Mouse (Mus musculus) intestine, postnatal 0 days (tissue): Measurements from ENCODE around the gene Mkrn3. TPM values are rescaled to one million over a fixed set of nuclear protein-coding genes. Genes with fewer than 3 reads are reported as not detected.

ENCODE experiments used
- ATAC-seq: fragments of 200-750 bp; cut with Nextera tagmentation; 2 replicates; pipeline ENCODE4 v1.8.0; 2017; ENCODE audit warnings: mild to moderate bottlenecking, moderate TSS enrichment, moderate library complexity
- H3K27ac ChIP-seq: fragments of 300-500 bp; sonication (generic); 2 replicates; pipeline ENCODE4 v1.5.1; 2014; ENCODE audit warnings: mild to moderate bottlenecking, low read depth, low read length, moderate library complexity
- H3K27me3 ChIP-seq: fragments of 300-500 bp; sonication (generic); replicated peaks from 2 replicates; pipeline ENCODE4 v1.6.1; 2014; ENCODE audit warnings: low read length, mixed read lengths; ENCODE audit not compliant: control insufficient read depth, insufficient read depth
- H3K36me3 ChIP-seq: fragments of 300-500 bp; sonication (generic); 2 replicates; pipeline ENCODE4 v1.6.1; 2014; ENCODE audit warnings: mild to moderate bottlenecking, moderate library complexity; ENCODE audit not compliant: control insufficient read depth, insufficient read depth
- H3K4me1 ChIP-seq: fragments of 300-500 bp; sonication (generic); replicated peaks from 2 replicates; pipeline ENCODE4 v1.6.1; 2014; ENCODE audit warnings: antibody characterized with exemption, low read length, mixed read lengths; ENCODE audit not compliant: control insufficient read depth, insufficient read depth
- H3K4me2 ChIP-seq: fragments of 300-500 bp; sonication (generic); replicated peaks from 2 replicates; pipeline ENCODE4 v1.6.1; 2014; ENCODE audit warnings: low read depth, mild to moderate bottlenecking, moderate library complexity
- H3K4me3 ChIP-seq: fragments of 300-500 bp; sonication (generic); 2 replicates; pipeline ENCODE4 v1.5.1; 2014; ENCODE audit warnings: low read depth, low read length
- H3K9ac ChIP-seq: fragments of 300-500 bp; sonication (generic); 2 replicates; pipeline ENCODE4 v1.6.1; 2014; ENCODE audit warnings: mild to moderate bottlenecking, low read depth, low read length
- H3K9me3 ChIP-seq: fragments of 300-500 bp; sonication (generic); 2 replicates; pipeline ENCODE4 v1.6.1; 2016; ENCODE audit warnings: mixed run types; ENCODE audit not compliant: control insufficient read depth
- CTCF ChIP-seq: sonication (generic); IDR thresholded peaks from 2 replicates; pipeline ENCODE4 v1.5.1; 2016; ENCODE audit warnings: low read depth, mild to moderate bottlenecking, control low read depth, antibody characterized with exemption, moderate library complexity
- WGBS: fragments of 180-500 bp; shearing (Covaris S2); extraction: QIAGEN DNeasy Blood & Tissue Kit; methylation state at CpG from one replicate; pipeline ENCODE4 v1.1.7; 2014; 5-methylcytosine and 5-hydroxymethylcytosine counted together
- polyA plus RNA-seq: library from polyadenylated mRNA; unstranded; fragments of >200 nt; fragmentation: Nextera tagmentation; extraction: Ambion mirVana; gene quantifications from 2 replicates; pipeline ENCODE4 v1.2.1, GENCODE M21; 2015

Mkrn3 gene
- polyA plus RNA-seq: 1.6 TPM in 2 replicates

DNA sequence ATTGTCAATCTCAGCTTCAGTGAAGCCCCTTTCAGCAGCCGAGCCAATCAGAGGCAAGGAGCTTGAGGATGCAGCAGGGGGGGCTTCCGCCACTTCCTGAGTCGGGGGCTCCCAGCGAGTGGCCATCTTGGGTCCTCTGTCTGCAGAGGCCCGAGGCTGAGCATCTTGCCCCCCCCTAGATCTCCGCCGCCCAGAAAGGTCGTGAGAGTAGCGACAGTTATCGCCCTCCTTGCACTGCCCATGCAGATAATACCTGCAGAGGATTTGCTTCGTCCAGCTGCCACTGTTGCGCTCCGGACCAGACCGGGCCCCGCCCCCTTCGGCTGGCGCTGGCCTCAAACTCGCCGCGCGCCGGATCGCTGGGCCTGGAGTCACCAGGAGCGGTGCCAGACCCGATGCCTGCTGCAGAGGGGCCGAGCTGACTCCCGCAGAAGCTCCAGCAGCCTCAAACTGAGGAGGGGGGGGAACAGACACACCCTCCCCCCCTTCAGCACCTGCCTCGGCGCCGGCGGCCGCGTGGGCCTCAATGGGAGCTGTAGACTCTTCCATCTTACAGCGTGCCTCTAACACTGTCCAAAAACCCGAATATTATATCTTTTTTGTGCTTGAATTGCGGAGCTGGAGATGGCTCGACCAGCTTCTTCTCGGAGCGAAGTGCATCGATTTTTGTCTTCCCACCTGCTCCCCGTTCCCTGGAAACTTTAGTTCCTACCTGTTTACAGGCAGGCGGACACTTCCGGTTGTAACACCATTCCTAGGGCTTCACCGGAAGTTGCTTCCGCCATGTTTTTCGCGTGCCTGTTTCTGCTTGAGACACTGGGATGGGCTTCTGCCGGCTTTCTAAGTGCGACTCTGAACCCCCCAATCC is at the start of gene Mkrn3:
Mkrn3 (minus strand) TSS at position 647 of the 868 bp plus-strand sequence.
- H3K36me3 ChIP-seq: no peaks in the 10 kb centered on the region
- H3K4me3 ChIP-seq: peak within 1 kb of the TSS; percentile 70
- no peaks in the 10 kb centered on the region for H3K4me1 ChIP-seq
- peak within 1 kb of the TSS; percentile 67 for H3K9ac ChIP-seq
- H3K9me3 ChIP-seq: no peaks in the 10 kb centered on the region
- H3K4me2 ChIP-seq: peak within 1 kb of the TSS; percentile 80
- no peaks in the 10 kb centered on the region for H3K27me3 ChIP-seq
- ATAC-seq: peak; percentile 73
- WGBS: 26% methylated on average over 49 of the region's 49 CpGs
- TF ChIP-seq CTCF: no peak
- no peak within 1 kb of the TSS for H3K27ac ChIP-seq

DNA sequence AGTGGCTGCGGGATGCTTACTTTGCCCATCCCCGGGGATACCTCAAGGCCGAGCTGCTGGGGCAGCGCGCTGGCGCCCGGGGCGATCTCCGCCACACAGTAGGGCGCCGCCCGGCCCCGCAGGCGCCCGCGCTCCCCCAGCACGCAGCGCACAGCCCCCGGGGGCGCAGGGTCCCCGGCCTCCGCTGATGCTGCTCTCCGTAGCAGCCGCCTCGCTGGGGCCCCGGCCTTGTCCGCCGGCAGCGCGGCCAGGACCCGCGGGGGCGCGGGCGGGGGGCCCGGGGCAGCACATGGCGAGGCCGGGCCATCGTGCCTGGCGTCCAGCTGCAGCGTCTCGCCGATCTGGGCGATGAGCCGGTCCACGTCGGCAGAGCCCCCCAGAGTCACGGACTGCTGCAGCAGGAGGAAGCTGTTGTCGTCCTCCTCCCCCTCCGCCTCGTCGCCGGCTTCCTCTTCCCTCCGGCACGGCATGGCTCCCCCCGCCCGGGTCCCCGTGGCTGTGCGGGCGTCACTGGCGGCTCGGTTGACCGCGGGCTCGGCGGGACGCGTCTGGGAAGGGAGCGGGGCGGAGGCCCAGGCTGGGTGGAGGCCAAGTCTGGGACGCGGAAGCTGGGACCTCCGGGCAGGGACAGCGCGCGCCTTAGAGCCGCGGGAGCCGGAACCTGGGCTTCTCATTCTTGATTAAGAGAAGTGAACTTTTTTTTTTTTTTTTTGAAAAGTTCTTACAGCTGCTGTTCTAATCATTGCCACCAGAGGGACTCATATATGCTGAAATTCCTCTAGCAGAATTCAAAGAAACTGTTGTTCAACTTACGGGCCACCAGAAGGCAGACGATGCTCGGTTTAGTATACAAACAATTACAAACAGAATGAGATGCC is 44.2 kb upstream of the Mkrn3 start, which contains the start of gene Peg12:
Peg12 (minus strand) TSS at position 633 of the 878 bp plus-strand sequence.
- Histone ChIP-seq H3K27ac (peak within 1 kb of the TSS; percentile 71), H3K4me2 (peak within 1 kb of the TSS; percentile 76), H3K27me3 (no peaks in the 10 kb centered on the region), H3K36me3 (no peaks in the 10 kb centered on the region), H3K4me3 (peak within 1 kb of the TSS; percentile 48), H3K4me1 (no peaks in the 10 kb centered on the region), H3K9ac (peak within 1 kb of the TSS; percentile 51), H3K9me3 (no peaks in the 10 kb centered on the region)
- 20% methylated on average over 60 of the region's 82 CpGs for WGBS
- ATAC-seq: peak; percentile 57
- TF ChIP-seq CTCF: peak; percentile 66

DNA sequence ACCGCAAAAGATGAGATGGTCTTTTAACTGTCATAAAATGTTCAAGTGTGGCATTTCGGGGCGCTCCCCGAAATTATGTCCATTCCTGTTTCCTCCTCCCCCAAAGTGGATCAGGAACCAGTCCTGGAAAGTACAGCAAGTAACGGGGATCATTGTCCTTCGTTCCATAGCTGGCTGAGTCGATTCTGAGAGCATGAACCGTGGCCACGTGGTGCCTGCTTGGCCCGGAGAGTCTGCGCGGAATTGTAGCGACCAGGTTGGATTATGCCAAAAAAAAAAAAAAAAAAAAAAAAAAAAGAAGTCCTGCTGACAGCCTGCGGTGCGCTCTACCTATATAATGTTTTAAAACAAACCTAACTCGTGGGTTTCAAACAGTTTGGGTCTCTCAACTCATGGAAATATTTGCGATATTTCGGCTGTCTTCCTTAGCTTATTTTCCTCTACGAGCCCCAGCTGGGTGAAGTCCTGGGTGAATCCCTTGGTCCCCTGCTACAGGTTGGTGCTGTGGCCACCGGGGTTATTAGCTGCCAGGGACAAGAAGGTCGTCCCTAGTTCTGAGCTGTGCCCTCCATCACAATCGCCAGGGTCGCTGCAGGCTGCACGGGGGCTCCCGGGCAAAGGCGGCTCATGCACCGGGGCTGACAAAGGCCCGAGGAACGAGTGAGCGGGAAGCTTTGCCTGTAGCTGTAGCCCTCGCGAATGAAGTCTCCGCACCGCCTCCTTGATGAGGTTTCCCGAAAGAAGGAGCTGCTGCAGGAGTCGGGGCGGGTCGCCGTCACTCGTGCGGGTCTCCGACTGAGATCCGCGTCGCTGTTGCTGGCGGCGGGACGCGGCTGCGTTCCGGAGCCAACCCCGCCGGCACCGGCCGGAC is 43.3 kb upstream of the Mkrn3 start:
- 27% methylated on average over 55 of the region's 55 CpGs for WGBS
- Histone ChIP-seq H3K9me3 (no peaks in the 10 kb centered on the region), H3K27ac (0 out of 2 replicates have a peak overlapping the region, but pooled peaks have one; percentile 71)

DNA sequence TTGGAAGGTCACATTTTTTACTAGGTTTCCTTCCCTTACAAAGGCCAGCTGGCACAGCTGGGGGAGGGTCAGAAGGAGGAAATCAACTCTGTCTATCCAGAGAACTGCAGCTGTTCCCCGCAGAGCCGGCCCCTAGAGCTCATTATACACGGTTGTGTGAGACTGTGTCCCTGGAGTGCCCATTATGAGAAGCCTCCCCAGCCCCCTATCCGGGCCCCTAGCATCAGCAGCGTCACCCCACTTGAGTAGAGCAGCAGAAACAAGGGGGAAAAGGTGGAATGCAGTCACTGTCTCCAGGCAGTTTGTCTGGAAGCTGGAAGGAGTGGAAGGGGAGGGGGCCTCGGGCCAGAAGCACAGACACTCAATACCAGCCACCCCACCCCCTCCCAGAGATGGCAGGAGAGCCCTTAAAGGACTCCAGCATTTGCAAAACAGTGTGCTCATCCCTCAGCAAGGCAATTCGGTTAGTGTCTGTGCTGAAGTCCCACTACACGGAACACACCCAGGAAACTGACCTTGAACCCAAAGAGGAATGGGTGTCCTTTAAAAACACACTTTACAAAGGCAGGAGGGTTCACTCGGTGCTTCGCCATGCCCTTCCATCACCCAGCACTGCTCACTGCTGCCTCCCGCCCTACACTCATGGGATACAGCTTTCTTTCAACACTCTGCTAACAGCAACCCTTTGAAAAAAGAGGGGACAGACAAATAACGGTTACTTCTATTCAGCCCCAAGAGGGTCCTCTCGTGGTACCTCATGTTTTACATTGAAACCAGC is 42.5 kb upstream of the Mkrn3 start:
- Histone ChIP-seq H3K9ac (no peak overlapping the region), H3K4me3 (peak overlapping the region; percentile 48; the same call in 1 of the 2 replicates), H3K4me1 (no peaks in the 10 kb centered on the region), H3K4me2 (peak overlapping the region; percentile 76), H3K9me3 (no peaks in the 10 kb centered on the region), H3K27me3 (no peaks in the 10 kb centered on the region), H3K27ac (no peak overlapping the region), H3K36me3 (no peaks in the 10 kb centered on the region)
- TF ChIP-seq CTCF: no peak
- no peak for ATAC-seq
- 33% methylated on average over 13 of the region's 13 CpGs for WGBS

More for the DNA sequence above, 43.3 kb upstream of the Mkrn3 start:
- Histone ChIP-seq H3K4me3 (peak overlapping the region; percentile 48), H3K27me3 (no peaks in the 10 kb centered on the region), H3K4me1 (no peaks in the 10 kb centered on the region), H3K4me2 (peak overlapping the region; percentile 76), H3K9ac (peak overlapping the region; percentile 51), H3K36me3 (no peaks in the 10 kb centered on the region)
- ATAC-seq: 0 out of 2 replicates have a peak, but pooled peaks have one; percentile 2
- no peak for TF ChIP-seq CTCF

DNA sequence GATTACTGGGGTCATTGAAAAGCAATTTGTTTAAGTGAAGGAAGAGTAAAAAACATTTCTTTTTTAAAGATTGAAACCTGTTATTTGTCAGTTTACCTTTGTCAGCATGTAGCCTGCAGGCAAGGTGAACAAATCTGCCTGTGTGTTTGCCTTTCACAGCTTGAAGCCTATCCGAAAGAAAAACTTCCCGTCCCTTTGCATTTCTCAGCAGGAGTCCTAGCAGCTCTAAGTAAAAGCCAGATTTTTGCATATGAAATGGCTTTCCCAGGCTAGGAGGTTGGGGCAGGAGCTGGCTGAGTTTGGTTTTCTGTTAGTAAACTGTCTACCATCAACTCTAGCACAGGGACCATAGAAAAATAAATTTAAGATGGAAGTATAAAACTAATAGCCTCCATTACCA is 32.4 kb upstream of the Mkrn3 start:
- no peaks in the 10 kb centered on the region for H3K4me1 ChIP-seq
- H3K9me3 ChIP-seq: 0 out of 2 replicates have a peak, but pooled peaks cover 3% of the 10 kb centered on the region
- no peak overlapping the region for H3K4me3 ChIP-seq
- TF ChIP-seq CTCF: no peak
- H3K27me3 ChIP-seq: no peaks in the 10 kb centered on the region
- no peaks in the 10 kb centered on the region for H3K36me3 ChIP-seq
- no peak overlapping the region for H3K27ac ChIP-seq
- H3K9ac ChIP-seq: no peak overlapping the region
- H3K4me2 ChIP-seq: no peak overlapping the region
- ATAC-seq: no peak
- WGBS: 30% methylated on average over 2 of the region's 2 CpGs
